Mouse (Mus musculus) C2C12 (cell line): ENCODE results near the gene 1700001P01Rik.

Source experiments
- CTCF ChIP-seq: IDR thresholded peaks from one replicate; pipeline ENCODE4 v1.5.1; 2011; ENCODE audit not compliant: control insufficient read depth, insufficient read depth, insufficient read length
- MAX ChIP-seq: IDR thresholded peaks from one replicate; pipeline ENCODE4 v1.6.1; 2011; ENCODE audit warnings: mild to moderate bottlenecking, control low read depth

GRCm38 (mm10) chr11:97738703-97739102, 37.0 kb downstream of the 1700001P01Rik start:
- no peak for TF ChIP-seq CTCF
- TF ChIP-seq MAX = no peak
